Mouse (Mus musculus): ENCODE results near the gene Ufc1. TPM values are rescaled to one million over a fixed set of nuclear protein-coding genes. Genes with fewer than 3 reads are reported as not detected.
"Not testable (repeated sequence)": the region's sequence is repeated elsewhere in the genome, so short reads cannot be mapped to it uniquely, and the experiment has no call there.

Gene Ufc1
- polyA plus RNA-seq, 1 experiment = 20.0 TPM

- Histone ChIP-seq H3K4me3 (ENCODE audit: control insufficient read depth, low read depth, low read length) (no peak overlapping the region), H3K36me3 (ENCODE audit: control insufficient read depth, insufficient read depth, low read length) (no peaks in the 10 kb centered on the region), H3K27me3 (ENCODE audit: control insufficient read depth, insufficient read depth, low read length) (no peaks in the 10 kb centered on the region), H3K27ac (ENCODE audit: control insufficient read depth, insufficient read depth, low read depth, low read length) (no peak overlapping the region), H3K4me1 (ENCODE audit: control insufficient read depth, insufficient read depth, low read length) (peaks cover 16% of the 10 kb centered on the region)
- TF ChIP-seq CTCF (IDR thresholded peaks at IDR 0.05; ENCODE audit: control insufficient read depth, insufficient read depth, insufficient replicate concordance, low read depth, low read length) (no peak), POLR2A (IDR thresholded peaks at IDR 0.05; ENCODE audit: control insufficient read depth, low read depth, low read length) (no peak)
Measured at GRCm38 (mm10) chr1:171248386-171249226, 46.2 kb downstream of the Ufc1 start.

- H3K27ac ChIP-seq (ENCODE audit: control insufficient read depth, insufficient read depth, low read depth, low read length) = no peak overlapping the region
- TF ChIP-seq CTCF (IDR thresholded peaks at IDR 0.05; ENCODE audit: control insufficient read depth, insufficient read depth, insufficient replicate concordance, low read depth, low read length) (no peak), POLR2A (IDR thresholded peaks at IDR 0.05; ENCODE audit: control insufficient read depth, low read depth, low read length) (no peak)
- H3K36me3 ChIP-seq (ENCODE audit: control insufficient read depth, insufficient read depth, low read length) = no peaks in the 10 kb centered on the region
- no peak overlapping the region for H3K4me3 ChIP-seq (ENCODE audit: control insufficient read depth, low read depth, low read length)
- H3K4me1 ChIP-seq (ENCODE audit: control insufficient read depth, insufficient read depth, low read length) = peaks cover 16% of the 10 kb centered on the region
- no peaks in the 10 kb centered on the region for H3K27me3 ChIP-seq (ENCODE audit: control insufficient read depth, insufficient read depth, low read length)
Measured at GRCm38 (mm10) chr1:171247916-171248315, 46.9 kb downstream of the Ufc1 start.

- TF ChIP-seq POLR2A (IDR thresholded peaks at IDR 0.05; ENCODE audit: control insufficient read depth, low read depth, low read length) (no peak), CTCF (IDR thresholded peaks at IDR 0.05; ENCODE audit: control insufficient read depth, insufficient read depth, insufficient replicate concordance, low read depth, low read length) (no peak)
- Histone ChIP-seq H3K4me1 (ENCODE audit: control insufficient read depth, insufficient read depth, low read length) (peaks cover 16% of the 10 kb centered on the region), H3K27me3 (ENCODE audit: control insufficient read depth, insufficient read depth, low read length) (no peaks in the 10 kb centered on the region), H3K36me3 (ENCODE audit: control insufficient read depth, insufficient read depth, low read length) (no peaks in the 10 kb centered on the region), H3K27ac (ENCODE audit: control insufficient read depth, insufficient read depth, low read depth, low read length) (peak overlapping the region; percentile 64), H3K4me3 (ENCODE audit: control insufficient read depth, low read depth, low read length) (peak overlapping the region; percentile 95)
Measured at GRCm38 (mm10) chr1:171247453-171247841, 47.4 kb downstream of the Ufc1 start.

GRCm38 (mm10) chr1:171246709-171247452 is 47.9 kb downstream of the Ufc1 start:
- peaks cover 16% of the 10 kb centered on the region for H3K4me1 ChIP-seq (ENCODE audit: control insufficient read depth, insufficient read depth, low read length)

GRCm38 (mm10) chr1:171245353-171245752 is 49.5 kb downstream of the Ufc1 start:
- Histone ChIP-seq H3K27ac (ENCODE audit: control insufficient read depth, insufficient read depth, low read depth, low read length) (no peak overlapping the region), H3K4me3 (ENCODE audit: control insufficient read depth, low read depth, low read length) (no peak overlapping the region), H3K4me1 (ENCODE audit: control insufficient read depth, insufficient read depth, low read length) (peaks cover 6% of the 10 kb centered on the region), H3K36me3 (ENCODE audit: control insufficient read depth, insufficient read depth, low read length) (no peaks in the 10 kb centered on the region), H3K27me3 (ENCODE audit: control insufficient read depth, insufficient read depth, low read length) (no peaks in the 10 kb centered on the region)
- TF ChIP-seq POLR2A (IDR thresholded peaks at IDR 0.05; ENCODE audit: control insufficient read depth, low read depth, low read length) (no peak), CTCF (IDR thresholded peaks at IDR 0.05; ENCODE audit: control insufficient read depth, insufficient read depth, insufficient replicate concordance, low read depth, low read length) (no peak)

More at GRCm38 (mm10) chr1:171246709-171247452, 47.9 kb downstream of the Ufc1 start:
- Histone ChIP-seq H3K27ac (ENCODE audit: control insufficient read depth, insufficient read depth, low read depth, low read length) (peak overlapping the region; percentile 88), H3K27me3 (ENCODE audit: control insufficient read depth, insufficient read depth, low read length) (no peaks in the 10 kb centered on the region), H3K36me3 (ENCODE audit: control insufficient read depth, insufficient read depth, low read length) (no peaks in the 10 kb centered on the region), H3K4me3 (ENCODE audit: control insufficient read depth, low read depth, low read length) (peak overlapping the region; percentile 95)
- peak; percentile 84 for TF ChIP-seq POLR2A (IDR thresholded peaks at IDR 0.05; ENCODE audit: control insufficient read depth, low read depth, low read length)
- TF ChIP-seq CTCF (IDR thresholded peaks at IDR 0.05; ENCODE audit: control insufficient read depth, insufficient read depth, insufficient replicate concordance, low read depth, low read length) = peak; percentile 74; the same call in 1 of the 2 replicates

- H3K4me3 ChIP-seq (ENCODE audit: control insufficient read depth, low read depth, low read length); H3K4me1 ChIP-seq (ENCODE audit: control insufficient read depth, insufficient read depth, low read length); H3K27me3 ChIP-seq (ENCODE audit: control insufficient read depth, insufficient read depth, low read length); H3K36me3 ChIP-seq (ENCODE audit: control insufficient read depth, insufficient read depth, low read length); H3K27ac ChIP-seq (ENCODE audit: control insufficient read depth, insufficient read depth, low read depth, low read length): not testable (repeated sequence)
Measured at GRCm38 (mm10) chr1:171241952-171242351, 52.9 kb downstream of the Ufc1 start.

- peaks cover 6% of the 10 kb centered on the region for H3K36me3 ChIP-seq (ENCODE audit: control insufficient read depth, insufficient read depth, low read length)
Measured at GRCm38 (mm10) chr1:171240911-171241310, 53.9 kb downstream of the Ufc1 start.

More at GRCm38 (mm10) chr1:171240911-171241310, 53.9 kb downstream of the Ufc1 start:
- Histone ChIP-seq H3K27me3 (ENCODE audit: control insufficient read depth, insufficient read depth, low read length) (no peaks in the 10 kb centered on the region), H3K4me3 (ENCODE audit: control insufficient read depth, low read depth, low read length) (no peak overlapping the region), H3K27ac (ENCODE audit: control insufficient read depth, insufficient read depth, low read depth, low read length) (peak overlapping the region; percentile 21; the same call in 1 of the 2 replicates), H3K4me1 (ENCODE audit: control insufficient read depth, insufficient read depth, low read length) (no peaks in the 10 kb centered on the region; the same call in 1 of the 2 replicates)
- TF ChIP-seq POLR2A (IDR thresholded peaks at IDR 0.05; ENCODE audit: control insufficient read depth, low read depth, low read length) (no peak), CTCF (IDR thresholded peaks at IDR 0.05; ENCODE audit: control insufficient read depth, insufficient read depth, insufficient replicate concordance, low read depth, low read length) (no peak)
